Mouse (Mus musculus) forebrain, embryonic 15.5 days (tissue): Measurements from ENCODE around the gene Tgif1. TPM values are rescaled to one million over a fixed set of nuclear protein-coding genes. Genes with fewer than 3 reads are reported as not detected.

ENCODE experiments used
- ATAC-seq: fragments of 200-750 bp; cut with Nextera tagmentation; replicated peaks from 2 replicates; pipeline ENCODE4 v1.8.0; 2017; ENCODE audit warnings: mild to moderate bottlenecking, moderate TSS enrichment, moderate library complexity
- H3K27ac ChIP-seq: fragments of 300-500 bp; sonication (generic); replicated peaks from 2 replicates; pipeline ENCODE4 v1.5.1; 2015; ENCODE audit warnings: mild to moderate bottlenecking, inconsistent platforms
- H3K27me3 ChIP-seq: fragments of 300-500 bp; sonication (generic); 2 replicates; pipeline ENCODE4 v1.6.1; 2015; ENCODE audit warnings: inconsistent platforms
- H3K36me3 ChIP-seq: fragments of 300-500 bp; sonication (generic); 2 replicates; pipeline ENCODE4 v1.6.1; 2015; ENCODE audit warnings: mild to moderate bottlenecking, inconsistent platforms
- H3K4me1 ChIP-seq: fragments of 300-500 bp; sonication (generic); 2 replicates; pipeline ENCODE4 v1.6.1; 2015; ENCODE audit warnings: inconsistent platforms
- H3K4me2 ChIP-seq: fragments of 300-500 bp; sonication (generic); replicated peaks from 2 replicates; pipeline ENCODE4 v1.6.1; 2015; ENCODE audit warnings: mild to moderate bottlenecking, inconsistent platforms
- H3K4me3 ChIP-seq: fragments of 300-500 bp; sonication (generic); 2 replicates; pipeline ENCODE4 v1.5.1; 2015; ENCODE audit warnings: mild to moderate bottlenecking, inconsistent platforms
- H3K9ac ChIP-seq: fragments of 300-500 bp; sonication (generic); replicated peaks from 2 replicates; pipeline ENCODE4 v1.6.1; 2015; ENCODE audit warnings: mild to moderate bottlenecking, inconsistent platforms
- H3K9me3 ChIP-seq: fragments of 300-500 bp; sonication (generic); 2 replicates; pipeline ENCODE4 v1.6.1; 2016; ENCODE audit warnings: inconsistent platforms
- WGBS: fragments of 180-500 bp; shearing (Covaris S2); methylation state at CpG from one replicate; pipeline ENCODE4 v1.1.7; 2015; ENCODE audit warnings: mixed read lengths; 5-methylcytosine and 5-hydroxymethylcytosine counted together
- polyA plus RNA-seq: library from polyadenylated mRNA; unstranded; fragments of >200 nt; fragmentation: Nextera tagmentation; extraction: Ambion mirVana; gene quantifications from 2 replicates; pipeline ENCODE4 v1.2.1, GENCODE M21; 2015

Tgif1 gene
- polyA plus RNA-seq: 12.4 and 14.1 TPM in 2 replicates

- Histone ChIP-seq H3K36me3 (no peaks in the 10 kb centered on the region), H3K4me2 (peak within 1 kb of the TSS; percentile 94), H3K9me3 (no peaks in the 10 kb centered on the region), H3K4me3 (peak within 1 kb of the TSS; percentile 57), H3K4me1 (peaks cover 50% of the 10 kb centered on the region), H3K9ac (peak within 1 kb of the TSS; percentile 64), H3K27ac (peak within 1 kb of the TSS; percentile 75), H3K27me3 (peaks cover 12% of the 10 kb centered on the region; the same call in 1 of the 2 replicates)
- ATAC-seq: 0 out of 2 replicates have a peak, but pooled peaks have one; percentile 11
- under 1% methylated on average over 29 of the region's 29 CpGs for WGBS
Observed at GRCm38 (mm10) chr17:70853436-70853905, at the start of gene Tgif1. Gene Tgif1 (minus strand): TSS chr17:70853546.

GRCm38 (mm10) chr17:70900660-70901059 lies 47.3 kb upstream of the Tgif1 start:
- H3K36me3 ChIP-seq: no peaks in the 10 kb centered on the region
- H3K27me3 ChIP-seq: no peaks in the 10 kb centered on the region
- no peak overlapping the region for H3K27ac ChIP-seq
- H3K4me2 ChIP-seq: no peak overlapping the region
- no peak overlapping the region for H3K9ac ChIP-seq
- no peak for ATAC-seq
- no peaks in the 10 kb centered on the region for H3K9me3 ChIP-seq
- H3K4me3 ChIP-seq: no peak overlapping the region
- WGBS: 76% methylated on average over 10 of the region's 10 CpGs
- no peaks in the 10 kb centered on the region for H3K4me1 ChIP-seq

- WGBS: 89% methylated on average over 6 of the region's 6 CpGs
- Histone ChIP-seq H3K27ac (no peak overlapping the region), H3K9me3 (no peaks in the 10 kb centered on the region), H3K4me3 (no peak overlapping the region), H3K27me3 (no peaks in the 10 kb centered on the region), H3K4me2 (no peak overlapping the region), H3K9ac (no peak overlapping the region), H3K36me3 (no peaks in the 10 kb centered on the region), H3K4me1 (no peaks in the 10 kb centered on the region)
- no peak for ATAC-seq
Observed at GRCm38 (mm10) chr17:70899642-70900041, 46.3 kb upstream of the Tgif1 start.

- Histone ChIP-seq H3K4me3 (no peak overlapping the region), H3K4me2 (no peak overlapping the region), H3K9me3 (no peaks in the 10 kb centered on the region), H3K36me3 (no peaks in the 10 kb centered on the region), H3K27me3 (no peaks in the 10 kb centered on the region), H3K9ac (no peak overlapping the region), H3K27ac (no peak overlapping the region), H3K4me1 (no peaks in the 10 kb centered on the region)
- 80% methylated on average over 9 of the region's 9 CpGs for WGBS
- ATAC-seq: no peak
Observed at GRCm38 (mm10) chr17:70894867-70895266, 41.5 kb upstream of the Tgif1 start.

- WGBS: 71% methylated on average over 5 of the region's 5 CpGs
- H3K9ac ChIP-seq: no peak overlapping the region
- H3K27ac ChIP-seq: no peak overlapping the region
- H3K4me2 ChIP-seq: no peak overlapping the region
- H3K27me3 ChIP-seq: no peaks in the 10 kb centered on the region
- no peaks in the 10 kb centered on the region for H3K36me3 ChIP-seq
- H3K4me3 ChIP-seq: no peak overlapping the region
- no peaks in the 10 kb centered on the region for H3K9me3 ChIP-seq
- no peak for ATAC-seq
- H3K4me1 ChIP-seq: no peaks in the 10 kb centered on the region
Observed at GRCm38 (mm10) chr17:70893151-70893550, 39.8 kb upstream of the Tgif1 start.

- Histone ChIP-seq H3K4me3 (no peak overlapping the region), H3K9me3 (no peaks in the 10 kb centered on the region), H3K27ac (no peak overlapping the region), H3K4me2 (no peak overlapping the region), H3K9ac (no peak overlapping the region), H3K4me1 (no peaks in the 10 kb centered on the region), H3K27me3 (no peaks in the 10 kb centered on the region), H3K36me3 (no peaks in the 10 kb centered on the region)
- 28% methylated on average over 15 of the region's 15 CpGs for WGBS
- no peak for ATAC-seq
Observed at GRCm38 (mm10) chr17:70892288-70893096, 39.1 kb upstream of the Tgif1 start.

GRCm38 (mm10) chr17:70890571-70890970 lies 37.2 kb upstream of the Tgif1 start:
- Histone ChIP-seq H3K4me1 (no peaks in the 10 kb centered on the region), H3K4me3 (no peak overlapping the region), H3K36me3 (no peaks in the 10 kb centered on the region), H3K27ac (no peak overlapping the region), H3K27me3 (no peaks in the 10 kb centered on the region), H3K4me2 (no peak overlapping the region), H3K9ac (no peak overlapping the region), H3K9me3 (no peaks in the 10 kb centered on the region)
- WGBS: 89% methylated on average over 8 of the region's 8 CpGs
- ATAC-seq: no peak

- no peak overlapping the region for H3K4me2 ChIP-seq
- H3K27me3 ChIP-seq: no peaks in the 10 kb centered on the region
- no peak overlapping the region for H3K4me3 ChIP-seq
- no peak for ATAC-seq
- H3K36me3 ChIP-seq: no peaks in the 10 kb centered on the region
- H3K9ac ChIP-seq: no peak overlapping the region
- H3K4me1 ChIP-seq: no peaks in the 10 kb centered on the region
- whole genome bisulfite sequencing: 89% methylated on average over 10 of the region's 10 CpGs
- H3K27ac ChIP-seq: no peak overlapping the region
- no peaks in the 10 kb centered on the region for H3K9me3 ChIP-seq
Observed at GRCm38 (mm10) chr17:70888657-70889056, 35.3 kb upstream of the Tgif1 start.

GRCm38 (mm10) chr17:70887848-70888247 lies 34.5 kb upstream of the Tgif1 start:
- Histone ChIP-seq H3K9me3 (no peaks in the 10 kb centered on the region), H3K4me2 (no peak overlapping the region), H3K9ac (no peak overlapping the region), H3K4me1 (no peaks in the 10 kb centered on the region), H3K36me3 (no peaks in the 10 kb centered on the region), H3K4me3 (no peak overlapping the region), H3K27ac (no peak overlapping the region), H3K27me3 (no peaks in the 10 kb centered on the region)
- 90% methylated on average over 9 of the region's 9 CpGs for WGBS
- ATAC-seq: no peak

GRCm38 (mm10) chr17:70886641-70887391 lies 33.5 kb upstream of the Tgif1 start:
- Histone ChIP-seq H3K4me1 (no peaks in the 10 kb centered on the region), H3K36me3 (no peaks in the 10 kb centered on the region), H3K9ac (no peak overlapping the region), H3K4me3 (no peak overlapping the region), H3K27ac (no peak overlapping the region), H3K4me2 (no peak overlapping the region), H3K9me3 (no peaks in the 10 kb centered on the region), H3K27me3 (no peaks in the 10 kb centered on the region)
- 85% methylated on average over 16 of the region's 16 CpGs for WGBS
- no peak for ATAC-seq

GRCm38 (mm10) chr17:70885868-70886267 lies 32.5 kb upstream of the Tgif1 start:
- 89% methylated on average over 5 of the region's 5 CpGs for WGBS
- no peak overlapping the region for H3K4me3 ChIP-seq
- H3K27ac ChIP-seq: no peak overlapping the region
- H3K36me3 ChIP-seq: no peaks in the 10 kb centered on the region
- no peaks in the 10 kb centered on the region for H3K27me3 ChIP-seq
- H3K9ac ChIP-seq: no peak overlapping the region
- no peak overlapping the region for H3K4me2 ChIP-seq
- ATAC-seq: no peak
- no peaks in the 10 kb centered on the region for H3K9me3 ChIP-seq
- no peaks in the 10 kb centered on the region for H3K4me1 ChIP-seq

GRCm38 (mm10) chr17:70881934-70882333 lies 28.6 kb upstream of the Tgif1 start:
- Histone ChIP-seq H3K36me3 (no peaks in the 10 kb centered on the region), H3K27ac (no peak overlapping the region), H3K4me2 (no peak overlapping the region), H3K4me1 (no peaks in the 10 kb centered on the region), H3K27me3 (no peaks in the 10 kb centered on the region), H3K4me3 (no peak overlapping the region), H3K9ac (no peak overlapping the region), H3K9me3 (no peaks in the 10 kb centered on the region)
- 81% methylated on average over 10 of the region's 10 CpGs for WGBS
- ATAC-seq: no peak
